Mouse (Mus musculus): ENCODE measurements around the gene Col27a1. TPM values are rescaled to one million over a fixed set of nuclear protein-coding genes. Genes with fewer than 3 reads are reported as not detected.

Col27a1 gene
- 0.48 to 1.3 TPM (median 0.49 TPM) in 3 replicates for total RNA-seq (2017)

GRCm38 (mm10) chr4:63213907-63214621 is at the start of gene Col27a1:
Gene Col27a1, plus strand, starts transcription at chr4:63214004.
- ATAC-seq (replicated peaks; ENCODE audit: insufficient number of reproducible peaks, low FRiP score, low TSS enrichment, poor library complexity, severe bottlenecking): no peak

- no peak for ATAC-seq (replicated peaks; ENCODE audit: insufficient number of reproducible peaks, low FRiP score, low TSS enrichment, poor library complexity, severe bottlenecking)
These were observed 48.2 kb upstream of the Col27a1 start for GRCm38 (mm10) chr4:63165636-63166035.

GRCm38 (mm10) chr4:63166323-63166722 is 47.5 kb upstream of the Col27a1 start:
- no peak for ATAC-seq (replicated peaks; ENCODE audit: insufficient number of reproducible peaks, low FRiP score, low TSS enrichment, poor library complexity, severe bottlenecking)

- ATAC-seq (replicated peaks; ENCODE audit: insufficient number of reproducible peaks, low FRiP score, low TSS enrichment, poor library complexity, severe bottlenecking): no peak
These were observed 43.7 kb upstream of the Col27a1 start for GRCm38 (mm10) chr4:63170061-63170460.

GRCm38 (mm10) chr4:63171122-63171521 is 42.7 kb upstream of the Col27a1 start:
- no peak for ATAC-seq (replicated peaks; ENCODE audit: insufficient number of reproducible peaks, low FRiP score, low TSS enrichment, poor library complexity, severe bottlenecking)

GRCm38 (mm10) chr4:63171969-63172685 is 41.7 kb upstream of the Col27a1 start, which contains the start of gene Kif12:
Gene Kif12, minus strand, starts transcription at chr4:63172131.
- no peak for ATAC-seq (replicated peaks; ENCODE audit: insufficient number of reproducible peaks, low FRiP score, low TSS enrichment, poor library complexity, severe bottlenecking)

GRCm38 (mm10) chr4:63181556-63181955 is 32.2 kb upstream of the Col27a1 start:
- no peak for ATAC-seq (replicated peaks; ENCODE audit: insufficient number of reproducible peaks, low FRiP score, low TSS enrichment, poor library complexity, severe bottlenecking)

GRCm38 (mm10) chr4:63186281-63186870 is 27.4 kb upstream of the Col27a1 start:
- ATAC-seq (replicated peaks; ENCODE audit: insufficient number of reproducible peaks, low FRiP score, low TSS enrichment, poor library complexity, severe bottlenecking): no peak

GRCm38 (mm10) chr4:63191641-63192040 is 22.2 kb upstream of the Col27a1 start:
- no peak for ATAC-seq (replicated peaks; ENCODE audit: insufficient number of reproducible peaks, low FRiP score, low TSS enrichment, poor library complexity, severe bottlenecking)

GRCm38 (mm10) chr4:63194366-63194765 is 19.4 kb upstream of the Col27a1 start:
- ATAC-seq (replicated peaks; ENCODE audit: insufficient number of reproducible peaks, low FRiP score, low TSS enrichment, poor library complexity, severe bottlenecking): no peak

- ATAC-seq (replicated peaks; ENCODE audit: insufficient number of reproducible peaks, low FRiP score, low TSS enrichment, poor library complexity, severe bottlenecking): no peak
These were observed 14.4 kb upstream of the Col27a1 start for GRCm38 (mm10) chr4:63199366-63199765.

- no peak for ATAC-seq (replicated peaks; ENCODE audit: insufficient number of reproducible peaks, low FRiP score, low TSS enrichment, poor library complexity, severe bottlenecking)
These were observed 9.9 kb upstream of the Col27a1 start for GRCm38 (mm10) chr4:63203874-63204273.

GRCm38 (mm10) chr4:63205583-63205982 is 8.2 kb upstream of the Col27a1 start:
- no peak for ATAC-seq (replicated peaks; ENCODE audit: insufficient number of reproducible peaks, low FRiP score, low TSS enrichment, poor library complexity, severe bottlenecking)

GRCm38 (mm10) chr4:63215185-63215992 is 1.6 kb downstream of the Col27a1 start:
- ATAC-seq (replicated peaks; ENCODE audit: insufficient number of reproducible peaks, low FRiP score, low TSS enrichment, poor library complexity, severe bottlenecking): peak; percentile 48

- ATAC-seq (replicated peaks; ENCODE audit: insufficient number of reproducible peaks, low FRiP score, low TSS enrichment, poor library complexity, severe bottlenecking): no peak
These were observed 2.3 kb downstream of the Col27a1 start for GRCm38 (mm10) chr4:63215993-63216531.

- ATAC-seq (replicated peaks; ENCODE audit: insufficient number of reproducible peaks, low FRiP score, low TSS enrichment, poor library complexity, severe bottlenecking): no peak
These were observed 2.8 kb downstream of the Col27a1 start for GRCm38 (mm10) chr4:63216566-63216965.

GRCm38 (mm10) chr4:63217513-63217912 is 3.7 kb downstream of the Col27a1 start:
- no peak for ATAC-seq (replicated peaks; ENCODE audit: insufficient number of reproducible peaks, low FRiP score, low TSS enrichment, poor library complexity, severe bottlenecking)

- no peak for ATAC-seq (replicated peaks; ENCODE audit: insufficient number of reproducible peaks, low FRiP score, low TSS enrichment, poor library complexity, severe bottlenecking)
These were observed 5.3 kb downstream of the Col27a1 start for GRCm38 (mm10) chr4:63219059-63219458.

- no peak for ATAC-seq (replicated peaks; ENCODE audit: insufficient number of reproducible peaks, low FRiP score, low TSS enrichment, poor library complexity, severe bottlenecking)
These were observed 5.8 kb downstream of the Col27a1 start for GRCm38 (mm10) chr4:63219635-63220034.

All from monocyte, adult 5-6 weeks (primary cell).